Comparison of ENCODE assay signal across 8 mouse cellular contexts in the genomic region with DNA sequence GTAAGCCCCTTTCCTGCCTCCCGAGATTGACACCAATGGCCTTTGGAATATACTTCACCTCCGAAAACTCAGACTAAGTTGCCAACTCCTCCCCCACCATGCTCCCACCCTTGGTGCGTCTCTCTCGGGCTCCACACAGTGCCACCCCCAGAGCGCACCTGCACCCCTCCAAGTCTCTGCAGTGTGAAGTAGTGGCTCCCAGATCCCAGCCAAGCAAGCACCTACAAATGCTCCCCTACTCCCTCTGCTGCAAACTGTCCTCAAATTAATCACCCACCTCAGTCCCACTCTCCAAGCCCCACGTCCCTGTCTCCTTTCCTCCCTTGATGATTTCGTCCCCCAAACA. TPM values are rescaled to one million over a fixed set of nuclear protein-coding genes. Genes with fewer than 3 reads are reported as not detected.
A peak's percentile ranks its signal among the peaks of the same experiment; 100 is the strongest.
DNase-seq lines count a peak whose midpoint lies in the region; ATAC-seq and TF ChIP-seq lines count a peak whose summit lies in the region.

No protein-coding gene starts in this region.

- TF ChIP-seq CTCF in bone marrow macrophage, adult 2 months (IDR thresholded peaks at IDR 0.05; ENCODE audit: low read depth, low read length) = no peak

- no peak for TF ChIP-seq POLR2A in bone marrow macrophage, adult 2 months (IDR thresholded peaks at IDR 0.05; ENCODE audit: borderline replicate concordance, low read depth, low read length)

- under 1% methylated on average over 7 of the region's 7 CpGs for WGBS in kidney, embryonic 14.5 days
- WGBS in midbrain, embryonic 13.5 days = 0% methylated on average over 7 of the region's 7 CpGs

- H3K4me2 ChIP-seq in kidney, embryonic 14.5 days (replicated peaks; ENCODE audit: low read depth, low read length) = peak overlapping the region; percentile 99
- peak overlapping the region; percentile 86 for H3K4me2 ChIP-seq in midbrain, embryonic 13.5 days (replicated peaks)

- H3K4me1 ChIP-seq in kidney, embryonic 14.5 days (ENCODE audit: control insufficient read depth, insufficient read depth, low read length) = 0 out of 2 replicates have a peak, but pooled peaks cover 4% of the 10 kb centered on the region
- H3K4me1 ChIP-seq in bone marrow macrophage, adult 2 months (ENCODE audit: control insufficient read depth, insufficient read depth, low read length) = 0 out of 2 replicates have a peak, but pooled peaks cover 2% of the 10 kb centered on the region
- peaks cover 14% of the 10 kb centered on the region for H3K4me1 ChIP-seq in midbrain, embryonic 13.5 days (replicated peaks)

- ATAC-seq in kidney, embryonic 14.5 days (ENCODE audit: low FRiP score, low TSS enrichment) = peak; percentile 65; the same call in 1 of the 2 replicates
- ATAC-seq in midbrain, embryonic 13.5 days = peak; percentile 78

- DNase-seq in kidney, postnatal 25 days = no peak
- DNase-seq in embryo, embryonic 10.5 days (ENCODE audit: low spot score) = peak; percentile 13
- peak; percentile 23 for DNase-seq in induced T-regulatory cell, adult 2 months (ENCODE audit: low read depth)
- no peak for DNase-seq in natural killer cell, adult 2 months (ENCODE audit: low spot score in 2 of 2)
- DNase-seq in testis, postnatal 14 days (ENCODE audit: low spot score) = no peak

- H3K4me3 ChIP-seq in kidney, embryonic 14.5 days (ENCODE audit: low read length) = peak overlapping the region; percentile 59
- H3K4me3 ChIP-seq in bone marrow macrophage, adult 2 months (ENCODE audit: insufficient read depth, low read length) = peak overlapping the region; percentile 17; the same call in 1 of the 2 replicates
- peak overlapping the region; percentile 51 for H3K4me3 ChIP-seq in midbrain, embryonic 13.5 days (replicated peaks)

- no peaks in the 10 kb centered on the region for H3K9me3 ChIP-seq in kidney, embryonic 14.5 days (ENCODE audit: control insufficient read depth, low read length)
- no peaks in the 10 kb centered on the region for H3K9me3 ChIP-seq in midbrain, embryonic 13.5 days

- no peaks in the 10 kb centered on the region for H3K36me3 ChIP-seq in kidney, embryonic 14.5 days (ENCODE audit: control insufficient read depth, insufficient read depth, low read length)
- no peaks in the 10 kb centered on the region for H3K36me3 ChIP-seq in midbrain, embryonic 13.5 days

- no peak overlapping the region for H3K27ac ChIP-seq in kidney, embryonic 14.5 days (ENCODE audit: low read depth, low read length)
- no peak overlapping the region for H3K27ac ChIP-seq in bone marrow macrophage, adult 2 months (ENCODE audit: insufficient read depth, low read depth, low read length)
- H3K27ac ChIP-seq in midbrain, embryonic 13.5 days = no peak overlapping the region

- H3K9ac ChIP-seq in kidney, embryonic 14.5 days (ENCODE audit: low read depth, low read length) = 0 out of 2 replicates have a peak overlapping the region, but pooled peaks have one; percentile 44
- H3K9ac ChIP-seq in midbrain, embryonic 13.5 days (replicated peaks) = peak overlapping the region; percentile 46

- H3K27me3 ChIP-seq in kidney, embryonic 14.5 days (ENCODE audit: control insufficient read depth, insufficient read depth, low read length) = peaks cover 22% of the 10 kb centered on the region
- H3K27me3 ChIP-seq in midbrain, embryonic 13.5 days = peaks cover 31% of the 10 kb centered on the region

RNA-seq across cellular contexts. Expression of a gene that starts 0.7 kb away (rescaled TPM):
- polyA plus RNA-seq in kidney, embryonic 14.5 days (2014; fragmentation: Nextera tagmentation; extraction: Ambion mirVana) = 0.11 and 0.20 TPM in 2 replicates
- 0.25 TPM in 1 of 2 replicates, not detected in the other for polyA plus RNA-seq in bone marrow macrophage, adult 2 months (2012; ENCODE audit: insufficient read depth, insufficient read length, missing spikeins)
- 0.59 and 0.73 TPM in 2 replicates for polyA plus RNA-seq in midbrain, embryonic 13.5 days (2015; fragmentation: Nextera tagmentation; extraction: Ambion mirVana)

Comparison
In these comparisons a context has a peak if more than half of its experiments do, and no peak if none do; other contexts are left out.
1. DNase-seq: peak in embryo, embryonic 10.5 days (single experiment) and induced T-regulatory cell, adult 2 months (single experiment); none in kidney, postnatal 25 days (0 of 2), natural killer cell, adult 2 months (0 of 2) and testis, postnatal 14 days (single experiment).
2. Peak in every context shown above with its lines, with median percentiles within 50 percentile points of each other: H3K4me3 ChIP-seq.